Mouse (Mus musculus) urinary bladder, adult 2 months (tissue): ENCODE data around the gene Sox30. TPM values are rescaled to one million over a fixed set of nuclear protein-coding genes. Genes with fewer than 3 reads are reported as not detected.

Experiments used
- DNase-seq: peaks from one replicate; pipeline ENCODE4 v3.0.0; 2022; ENCODE audit warnings: low spot score
- polyA plus RNA-seq: library from polyadenylated mRNA; depleted of rRNA; stranded (reverse); fragments of >200 nt; gene quantifications from 2 replicates; pipeline ENCODE4 v1.2.3, GENCODE M21; 2012; rRNA removed

Sox30 gene
- polyA plus RNA-seq, 1 experiment = 0.26 TPM

GRCm38 (mm10) chr11:46055896-46056769, 76.0 kb downstream of the Sox30 start, which contains the start of gene Adam19:
Gene Adam19 (plus strand): TSS chr11:46055992.
- peak; percentile 61 for DNase-seq

DNA sequence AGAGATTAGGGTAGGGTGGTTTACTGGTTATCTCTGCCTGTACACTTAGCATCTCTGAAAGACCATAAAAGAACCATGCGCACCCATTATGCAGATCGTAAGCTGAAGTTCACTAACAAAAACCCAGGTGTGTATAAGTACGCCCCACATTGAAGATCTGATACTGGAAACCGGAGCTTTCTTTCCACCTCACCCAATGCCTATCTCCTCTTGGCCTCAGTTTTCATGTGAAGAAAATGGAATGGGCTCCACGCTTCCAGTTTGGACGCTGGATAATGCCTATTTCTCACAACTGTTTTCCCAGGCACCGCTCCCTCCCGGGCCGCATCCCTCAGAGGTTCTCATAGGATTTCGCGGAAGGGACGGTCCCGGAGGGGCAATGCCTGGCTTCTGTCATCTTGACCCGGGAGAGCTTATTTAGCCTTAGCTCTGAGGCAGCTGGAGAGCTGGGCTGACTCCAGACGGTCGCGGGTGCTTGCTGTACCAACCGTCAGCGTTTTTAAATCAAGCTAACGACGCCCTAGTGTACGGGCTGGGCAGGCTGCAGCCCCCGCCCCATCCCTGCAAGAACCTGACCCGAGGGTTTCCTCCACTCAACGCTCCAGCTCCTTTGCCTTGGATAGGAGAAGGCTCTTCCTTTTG, 76.8 kb downstream of the Sox30 start:
- DNase-seq = no peak

DNA sequence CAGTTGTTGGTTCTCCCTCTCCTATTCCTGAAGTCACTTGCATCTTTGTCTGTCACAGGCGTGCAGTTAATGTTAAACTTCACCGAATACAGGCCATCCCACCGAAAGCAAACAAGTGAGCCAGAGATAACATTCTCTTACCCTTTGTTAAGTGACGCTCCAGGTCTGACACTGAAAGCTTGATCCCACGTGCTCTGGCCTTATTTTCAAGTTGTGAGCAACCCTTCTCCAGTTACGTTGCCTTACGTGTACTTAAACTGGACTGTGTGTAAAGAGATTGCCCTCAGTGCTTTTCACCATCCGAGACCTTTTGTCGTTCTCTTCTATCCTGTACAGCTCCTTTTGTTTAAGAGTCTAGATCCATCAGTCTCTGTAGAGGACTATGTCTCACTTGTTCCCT, 77.9 kb downstream of the Sox30 start:
- no peak for DNase-seq

DNA sequence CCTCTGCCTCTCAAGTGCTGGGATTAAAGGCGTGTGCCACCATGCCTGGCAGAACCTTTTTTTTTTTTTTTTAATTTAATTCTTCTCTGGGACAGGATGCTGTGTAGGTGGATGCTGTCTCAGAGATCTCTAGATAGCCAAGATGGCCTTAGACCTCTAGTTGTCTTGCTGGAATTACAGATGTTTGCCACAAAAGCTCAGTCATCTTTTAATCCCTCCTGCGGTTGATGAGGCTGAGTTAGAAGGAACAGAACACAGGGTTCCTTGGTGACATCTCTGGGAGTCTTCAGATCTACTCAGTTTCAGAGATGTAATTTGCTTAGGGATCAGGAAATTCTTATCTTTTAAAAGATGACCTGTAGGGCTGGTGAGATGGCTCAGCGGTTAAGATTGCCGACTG, 78.8 kb downstream of the Sox30 start:
- DNase-seq = no peak

GRCm38 (mm10) chr11:46059887-46060650, 80.0 kb downstream of the Sox30 start:
- no peak for DNase-seq

- DNase-seq = no peak
Measured at GRCm38 (mm10) chr11:46060651-46061020, 80.5 kb downstream of the Sox30 start.

DNA sequence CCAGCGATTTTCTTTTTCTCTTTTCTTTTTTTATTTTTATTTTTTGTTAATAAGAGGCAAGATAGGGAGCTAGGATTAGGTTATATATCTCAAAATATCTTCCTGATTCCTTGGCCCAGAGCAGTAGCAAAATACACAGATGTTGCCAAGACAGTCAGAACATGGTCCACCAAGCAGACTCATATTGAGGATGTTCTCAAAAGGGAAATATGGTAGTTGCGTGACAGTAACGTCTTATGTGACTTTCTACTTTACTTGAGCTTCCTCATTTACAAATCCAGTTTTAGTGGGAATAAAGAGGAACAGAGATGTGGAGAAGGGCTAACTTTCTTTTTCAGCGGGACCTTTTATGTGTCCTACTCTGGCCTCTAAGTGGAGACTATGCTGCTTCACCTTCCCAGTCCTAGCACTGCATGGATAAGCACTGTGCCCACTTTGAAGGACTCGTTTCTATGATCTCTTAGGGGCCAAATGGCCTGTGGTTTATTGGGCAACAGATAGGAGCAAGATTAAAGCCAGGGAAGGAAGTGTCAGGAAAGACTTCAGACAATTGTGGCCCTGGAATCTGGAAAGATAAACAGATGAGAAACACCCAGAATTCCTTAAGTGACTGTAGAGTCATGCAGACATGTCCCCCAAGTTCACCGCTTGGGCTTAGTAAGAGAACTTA, 81.8 kb downstream of the Sox30 start:
- no peak for DNase-seq

DNA sequence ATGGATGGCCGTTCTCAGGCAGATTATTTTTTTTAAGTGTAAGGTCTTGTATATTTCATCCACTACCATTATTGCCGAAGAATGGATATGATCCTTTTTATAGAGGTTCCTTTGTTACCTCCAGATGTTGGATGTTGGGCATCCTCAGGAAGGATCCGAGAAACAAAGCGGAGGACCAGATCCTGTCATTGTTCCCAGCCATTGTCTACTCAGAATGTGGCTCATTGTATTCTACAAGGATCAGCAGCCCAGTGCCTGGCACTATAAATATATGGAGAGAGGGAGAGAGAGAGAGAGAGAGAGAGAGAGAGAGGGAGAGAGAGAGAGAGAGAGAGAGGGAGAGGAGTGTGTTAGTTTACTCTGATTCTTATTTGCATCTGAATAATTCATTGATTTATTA, 82.5 kb downstream of the Sox30 start:
- no peak for DNase-seq

DNA sequence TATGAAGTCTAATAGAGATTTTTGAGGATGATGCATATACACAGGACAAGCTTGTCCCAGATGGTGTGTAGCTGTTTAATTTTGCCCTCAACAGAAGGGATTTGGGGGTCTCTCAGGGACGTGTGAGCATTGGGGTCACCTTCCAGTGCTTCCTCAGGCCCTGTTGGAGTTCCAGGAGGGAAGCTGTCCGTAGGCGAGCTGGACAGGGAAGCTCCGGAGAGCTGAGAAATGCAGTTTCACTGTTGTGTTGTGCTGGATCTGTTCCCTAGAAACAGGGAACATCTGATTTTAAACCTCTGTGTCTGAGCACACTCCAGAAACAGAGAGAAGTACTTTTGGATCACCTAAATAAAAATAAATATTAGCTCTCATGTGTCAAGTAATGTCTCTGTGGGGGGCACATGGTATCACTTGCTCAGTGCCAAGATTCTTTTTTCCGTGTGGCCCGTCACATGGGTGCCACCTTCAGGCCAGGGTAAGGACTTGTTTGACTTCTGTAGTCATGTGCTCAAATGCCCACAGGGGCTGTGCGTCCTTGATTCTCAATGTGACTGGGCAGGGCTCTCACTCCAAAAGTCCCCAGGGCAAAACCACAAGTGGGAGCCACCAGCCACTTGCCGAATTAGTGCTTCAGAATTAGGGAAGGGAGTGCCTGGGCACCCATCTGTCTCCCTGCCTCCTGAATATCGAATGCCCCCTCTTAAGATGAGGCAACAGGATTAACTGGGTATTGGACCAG, 83.1 kb downstream of the Sox30 start:
- no peak for DNase-seq

- no peak for DNase-seq
Measured at GRCm38 (mm10) chr11:46064767-46065166, 84.7 kb downstream of the Sox30 start.

DNA sequence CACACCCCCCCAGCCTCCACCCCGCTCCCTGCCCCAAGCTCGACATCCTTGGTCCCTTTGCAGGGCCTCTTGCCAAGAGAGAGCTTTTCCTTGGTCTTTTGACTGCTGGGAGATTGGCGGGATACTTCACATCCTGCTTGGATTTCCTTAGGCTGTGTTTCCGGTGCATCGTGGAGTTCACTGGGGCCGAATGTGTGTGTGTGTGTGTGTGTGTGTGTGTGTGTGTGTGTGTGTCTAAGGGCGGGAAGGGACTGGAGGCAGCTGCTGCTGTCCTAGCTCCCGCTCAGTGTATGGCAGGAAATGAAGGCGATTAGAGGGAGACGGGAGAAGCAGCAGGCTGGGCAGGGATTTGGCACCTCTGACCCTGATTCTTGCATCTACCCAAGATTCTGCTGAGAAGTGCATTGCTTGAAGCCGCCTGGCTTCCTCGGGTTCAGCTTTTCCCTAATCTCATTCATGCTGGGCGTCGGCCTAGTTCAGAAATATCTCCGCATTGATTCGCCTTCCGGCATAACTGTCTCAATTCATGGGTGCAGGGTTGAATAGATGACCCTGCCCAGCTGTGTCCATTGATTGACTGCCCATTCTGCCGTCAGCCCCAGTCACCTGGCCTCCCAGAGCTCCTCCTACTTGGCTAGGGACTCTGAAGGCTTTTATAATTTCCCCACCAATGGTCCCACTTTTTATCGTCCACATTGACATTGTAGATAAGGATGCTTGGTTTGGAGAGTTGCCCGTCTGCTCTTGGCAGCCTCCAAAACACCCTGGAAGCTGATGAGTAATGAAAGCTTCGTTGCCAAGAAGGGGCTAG, 85.3 kb downstream of the Sox30 start:
- DNase-seq = no peak

Other genes with a start within 250 kb of the Sox30 start
- gene Clint1, start 128.3 kb upstream of the Sox30 start, polyA plus RNA-seq = 72.0 and 74.3 TPM in 2 replicates
- gene Lsm11, start 35.4 kb upstream of the Sox30 start, polyA plus RNA-seq = 3.5 and 4.2 TPM in 2 replicates
- 9.3 and 9.7 TPM in 2 replicates for gene Thg1l, start 24.8 kb upstream of the Sox30 start, polyA plus RNA-seq
- gene Gm12166, start 72.0 kb downstream of the Sox30 start, polyA plus RNA-seq = 9.3 and 10.6 TPM in 2 replicates
- gene Adam19, start 75.7 kb downstream of the Sox30 start, polyA plus RNA-seq = 16.5 and 18.0 TPM in 2 replicates
- gene Nipal4, start 186.2 kb downstream of the Sox30 start, polyA plus RNA-seq = 40.3 and 48.3 TPM in 2 replicates